Mouse (Mus musculus): ENCODE measurements around the gene Cd300ld. TPM values are rescaled to one million over a fixed set of nuclear protein-coding genes. Genes with fewer than 3 reads are reported as not detected.
"Not testable (repeated sequence)": the region's sequence is repeated elsewhere in the genome, so short reads cannot be mapped to it uniquely, and the experiment has no call there.

The Cd300ld gene
- 0.58 TPM in 1 of 2 replicates, not detected in the other for total RNA-seq (2014; rRNA removed)
- 0.15 TPM in 1 of 2 replicates, not detected in the other for polyA plus RNA-seq (2015; fragmentation: Nextera tagmentation; extraction: Ambion mirVana)

DNA sequence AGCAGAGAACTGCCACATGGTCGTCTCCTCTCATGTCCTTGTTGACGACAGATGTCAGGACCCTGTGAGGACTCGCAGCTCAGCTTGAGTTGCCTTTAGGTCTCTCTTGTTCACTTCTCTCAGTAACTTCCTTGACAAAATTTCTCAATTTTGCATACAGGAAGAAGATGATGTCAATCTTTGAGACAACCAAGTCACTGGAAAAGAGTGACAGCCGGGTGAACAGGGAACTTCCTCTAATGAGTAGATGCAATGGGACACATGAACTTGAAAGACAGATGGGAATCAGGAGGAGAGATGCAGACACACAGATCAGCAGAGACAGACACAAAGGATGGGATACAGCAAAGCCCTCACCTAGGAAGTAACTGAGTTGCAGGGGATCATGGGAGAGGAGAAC, at the start of gene Cd300ld:
Gene Cd300ld, minus strand, starts transcription at position 130 of the 400 bp plus-strand sequence.
- WGBS = 86% methylated on average over 4 of the region's 4 CpGs
- Histone ChIP-seq H3K4me2 (ENCODE audit: low read depth, low read length) (no peak within 1 kb of the TSS), H3K27me3 (ENCODE audit: insufficient read depth, low read length) (no peaks in the 10 kb centered on the region), H3K27ac (no peak within 1 kb of the TSS), H3K4me1 (ENCODE audit: insufficient read depth, low read length) (no peaks in the 10 kb centered on the region), H3K9ac (replicated peaks; ENCODE audit: low read length) (no peak within 1 kb of the TSS), H3K36me3 (ENCODE audit: insufficient read depth, low read length) (no peaks in the 10 kb centered on the region), H3K9me3 (ENCODE audit: low read length) (no peaks in the 10 kb centered on the region), H3K4me3 (ENCODE audit: low read length) (no peak within 1 kb of the TSS)
- DNase-seq (ENCODE audit: low spot score) (no peak), ATAC-seq (no peak)
- no peak for TF ChIP-seq CTCF (IDR thresholded peaks at IDR 0.05; ENCODE audit: low read depth)

- H3K36me3 ChIP-seq (ENCODE audit: insufficient read depth, low read length); ATAC-seq; H3K27me3 ChIP-seq (ENCODE audit: insufficient read depth, low read length); H3K9ac ChIP-seq (replicated peaks; ENCODE audit: low read length); H3K4me1 ChIP-seq (ENCODE audit: insufficient read depth, low read length); H3K4me3 ChIP-seq (ENCODE audit: low read length); DNase-seq (ENCODE audit: low spot score); H3K9me3 ChIP-seq (ENCODE audit: low read length); H3K27ac ChIP-seq; H3K4me2 ChIP-seq (ENCODE audit: low read depth, low read length): not testable (repeated sequence)
- WGBS = no CpG with 5 or more reads among the region's 6 CpGs
Observed at GRCm38 (mm10) chr11:115037669-115038068, 47.9 kb upstream of the Cd300ld start, which contains the start of gene Cd300ld5. Gene Cd300ld5, minus strand, starts transcription at chr11:115037769.

DNA sequence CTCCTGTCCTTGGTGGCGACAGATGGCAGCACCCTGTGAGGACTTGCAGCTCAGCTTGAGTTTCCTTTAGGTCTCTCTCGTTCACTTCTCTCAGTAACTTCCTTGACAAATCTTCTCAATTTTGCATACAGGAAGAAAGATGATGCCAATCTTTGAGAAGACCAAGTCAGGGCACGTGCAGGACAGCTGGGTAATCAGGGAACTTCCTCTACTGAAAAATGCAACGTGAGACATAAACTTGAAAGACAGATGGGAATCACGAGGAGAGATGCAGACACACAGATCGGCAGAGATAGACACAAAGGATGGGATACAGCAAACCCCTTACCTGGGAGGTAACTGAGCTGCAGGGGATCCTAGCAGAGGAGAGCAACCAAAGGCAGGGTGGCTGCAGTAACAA, 37.2 kb upstream of the Cd300ld start, which contains the start of gene Cd300ld4:
Gene Cd300ld4, minus strand, starts transcription at position 101 of the 400 bp plus-strand sequence.
- not testable (repeated sequence) for H3K4me2 ChIP-seq (ENCODE audit: low read depth, low read length); H3K27me3 ChIP-seq (ENCODE audit: insufficient read depth, low read length); H3K4me1 ChIP-seq (ENCODE audit: insufficient read depth, low read length); H3K9ac ChIP-seq (replicated peaks; ENCODE audit: low read length); ATAC-seq; H3K27ac ChIP-seq; DNase-seq (ENCODE audit: low spot score); H3K36me3 ChIP-seq (ENCODE audit: insufficient read depth, low read length); H3K9me3 ChIP-seq (ENCODE audit: low read length); H3K4me3 ChIP-seq (ENCODE audit: low read length)
- no CpG with 5 or more reads among the region's 6 CpGs for WGBS

GRCm38 (mm10) chr11:115016093-115016492, 26.4 kb upstream of the Cd300ld start, which contains the start of gene Cd300ld2:
Gene Cd300ld2, minus strand, starts transcription at chr11:115016193.
- H3K27me3 ChIP-seq (ENCODE audit: insufficient read depth, low read length); H3K4me2 ChIP-seq (ENCODE audit: low read depth, low read length); DNase-seq (ENCODE audit: low spot score); H3K4me3 ChIP-seq (ENCODE audit: low read length); H3K36me3 ChIP-seq (ENCODE audit: insufficient read depth, low read length); H3K9me3 ChIP-seq (ENCODE audit: low read length); ATAC-seq; H3K9ac ChIP-seq (replicated peaks; ENCODE audit: low read length); H3K27ac ChIP-seq; H3K4me1 ChIP-seq (ENCODE audit: insufficient read depth, low read length): not testable (repeated sequence)
- no CpG with 5 or more reads among the region's 7 CpGs for WGBS

GRCm38 (mm10) chr11:115004070-115004469, 14.3 kb upstream of the Cd300ld start:
- no peak for TF ChIP-seq CTCF (IDR thresholded peaks at IDR 0.05; ENCODE audit: low read depth)
- Histone ChIP-seq H3K4me2 (ENCODE audit: low read depth, low read length) (no peak overlapping the region), H3K4me1 (ENCODE audit: insufficient read depth, low read length) (no peaks in the 10 kb centered on the region), H3K27ac (no peak overlapping the region), H3K36me3 (ENCODE audit: insufficient read depth, low read length) (no peaks in the 10 kb centered on the region), H3K27me3 (ENCODE audit: insufficient read depth, low read length) (no peaks in the 10 kb centered on the region), H3K9me3 (ENCODE audit: low read length) (no peaks in the 10 kb centered on the region), H3K4me3 (ENCODE audit: low read length) (no peak overlapping the region), H3K9ac (replicated peaks; ENCODE audit: low read length) (no peak overlapping the region)
- DNase-seq (ENCODE audit: low spot score) = no peak
- WGBS = 90% methylated on average over 5 of the region's 5 CpGs
- ATAC-seq = no peak

GRCm38 (mm10) chr11:115001474-115002040, 11.8 kb upstream of the Cd300ld start, which contains the start of gene Cd300c2:
Gene Cd300c2, minus strand, starts transcription at chr11:115001880.
- H3K4me3 ChIP-seq (ENCODE audit: low read length) = no peak within 1 kb of the TSS
- H3K4me1 ChIP-seq (ENCODE audit: insufficient read depth, low read length) = no peaks in the 10 kb centered on the region
- H3K27me3 ChIP-seq (ENCODE audit: insufficient read depth, low read length) = no peaks in the 10 kb centered on the region
- H3K4me2 ChIP-seq (ENCODE audit: low read depth, low read length) = no peak within 1 kb of the TSS
- 82% methylated on average over 7 of the region's 7 CpGs for WGBS
- H3K36me3 ChIP-seq (ENCODE audit: insufficient read depth, low read length) = no peaks in the 10 kb centered on the region
- ATAC-seq (no peak), DNase-seq (ENCODE audit: low spot score) (no peak)
- no peak within 1 kb of the TSS for H3K27ac ChIP-seq
- no peak for TF ChIP-seq CTCF (IDR thresholded peaks at IDR 0.05; ENCODE audit: low read depth)
- H3K9ac ChIP-seq (replicated peaks; ENCODE audit: low read length) = no peak within 1 kb of the TSS
- H3K9me3 ChIP-seq (ENCODE audit: low read length) = no peaks in the 10 kb centered on the region

DNA sequence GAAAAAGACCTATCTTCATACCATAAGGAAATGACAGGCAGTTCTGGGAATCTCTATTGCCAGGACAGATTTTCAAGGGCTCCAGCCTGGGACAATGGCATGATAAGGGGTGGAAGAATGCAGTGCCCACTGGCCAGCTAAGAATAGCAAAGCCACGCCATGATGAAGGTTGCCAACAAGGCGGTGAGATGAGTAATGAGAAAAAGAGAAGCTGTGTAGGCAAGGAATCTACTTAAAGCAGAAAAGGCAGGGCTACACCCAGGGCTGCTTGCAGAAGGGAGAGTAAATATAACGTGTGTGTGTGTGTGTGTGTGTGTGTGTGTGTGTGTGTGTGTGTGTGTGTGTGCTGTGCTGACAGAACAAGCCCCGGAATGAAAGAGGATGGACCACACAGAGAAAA, 7.9 kb downstream of the Cd300ld start:
- ATAC-seq = no peak
- H3K4me3 ChIP-seq (ENCODE audit: low read length) = no peak overlapping the region
- H3K27me3 ChIP-seq (ENCODE audit: insufficient read depth, low read length) = no peaks in the 10 kb centered on the region
- peaks cover 10% of the 10 kb centered on the region for H3K9me3 ChIP-seq (ENCODE audit: low read length)
- DNase-seq (ENCODE audit: low spot score) = no peak
- no peaks in the 10 kb centered on the region for H3K36me3 ChIP-seq (ENCODE audit: insufficient read depth, low read length)
- TF ChIP-seq CTCF (IDR thresholded peaks at IDR 0.05; ENCODE audit: low read depth) = no peak
- WGBS = 77% methylated on average over 4 of the region's 4 CpGs
- H3K27ac ChIP-seq = no peak overlapping the region
- H3K9ac ChIP-seq (replicated peaks; ENCODE audit: low read length) = no peak overlapping the region
- H3K4me1 ChIP-seq (ENCODE audit: insufficient read depth, low read length) = no peaks in the 10 kb centered on the region
- H3K4me2 ChIP-seq (ENCODE audit: low read depth, low read length) = no peak overlapping the region

All from hindbrain, postnatal 0 days (tissue).